ENCODE assay signal across 8 mouse cellular contexts in genomic region chr14:31132031-31132430, GRCm38 (mm10). TPM values are rescaled to one million over a fixed set of nuclear protein-coding genes. Genes with fewer than 3 reads are reported as not detected.
DNase-seq lines count a peak whose midpoint lies in the region; ATAC-seq lines count a peak whose summit lies in the region.

No protein-coding gene starts in this region.

- WGBS in embryonic facial prominence, embryonic 10.5 days = 14% methylated on average over 6 of the region's 6 CpGs
- 7% methylated on average over 6 of the region's 6 CpGs for WGBS in intestine, embryonic 14.5 days
- WGBS in lung, embryonic 16.5 days = 1% methylated on average over 6 of the region's 6 CpGs

- ATAC-seq in intestine, embryonic 14.5 days (replicated peaks; ENCODE audit: low FRiP score, low TSS enrichment, low read depth) = no peak
- ATAC-seq in lung, embryonic 16.5 days (ENCODE audit: low read depth) = no peak
- ATAC-seq in cerebellum, adult (ENCODE audit: insufficient number of reproducible peaks, low FRiP score, low TSS enrichment) = no peak

- peak overlapping the region; percentile 92 for H3K27ac ChIP-seq in embryonic facial prominence, embryonic 10.5 days (replicated peaks)
- no peak overlapping the region for H3K27ac ChIP-seq in intestine, embryonic 14.5 days (ENCODE audit: low read depth)
- H3K27ac ChIP-seq in lung, embryonic 16.5 days (ENCODE audit: low read length) = peak overlapping the region; percentile 93

- peaks cover 51% of the 10 kb centered on the region for H3K36me3 ChIP-seq in embryonic facial prominence, embryonic 10.5 days (replicated peaks)
- H3K36me3 ChIP-seq in intestine, embryonic 14.5 days (ENCODE audit: control insufficient read depth, insufficient read depth, low read length) = peaks cover 30% of the 10 kb centered on the region
- H3K36me3 ChIP-seq in lung, embryonic 16.5 days (ENCODE audit: control insufficient read depth, insufficient read depth, low read length) = peaks cover 24% of the 10 kb centered on the region

- DNase-seq in cerebellum, postnatal 10 days = peak; percentile 61 to 67
- DNase-seq in cerebellum, adult 18-20 months = no peak
- DNase-seq in embryonic facial prominence, embryonic 10.5 days (ENCODE audit: low spot score) = peak; percentile 41
- DNase-seq in intestine, embryonic 14.5 days (ENCODE audit: low spot score) = peak; percentile 52
- peak; percentile 37 for DNase-seq in retina, postnatal 1 day
- DNase-seq in layer of hippocampus, adult 9-10 months (ENCODE audit: low spot score) = no peak

- peak overlapping the region; percentile 76 for H3K4me3 ChIP-seq in embryonic facial prominence, embryonic 10.5 days
- peak overlapping the region; percentile 95 for H3K4me3 ChIP-seq in intestine, embryonic 14.5 days (ENCODE audit: low read depth, low read length)
- peak overlapping the region; percentile 94 for H3K4me3 ChIP-seq in lung, embryonic 16.5 days (ENCODE audit: low read length)

- peak overlapping the region; percentile 67 for H3K4me2 ChIP-seq in intestine, embryonic 14.5 days (ENCODE audit: low read length)
- peak overlapping the region; percentile 91 for H3K4me2 ChIP-seq in lung, embryonic 16.5 days (ENCODE audit: low read depth, low read length)

- no peaks in the 10 kb centered on the region for H3K9me3 ChIP-seq in embryonic facial prominence, embryonic 10.5 days
- H3K9me3 ChIP-seq in intestine, embryonic 14.5 days (ENCODE audit: control insufficient read depth, low read length) = no peaks in the 10 kb centered on the region
- no peaks in the 10 kb centered on the region for H3K9me3 ChIP-seq in lung, embryonic 16.5 days (ENCODE audit: control insufficient read depth, low read length)

- peaks cover 64% of the 10 kb centered on the region for H3K4me1 ChIP-seq in embryonic facial prominence, embryonic 10.5 days
- peaks cover 28% of the 10 kb centered on the region for H3K4me1 ChIP-seq in intestine, embryonic 14.5 days (replicated peaks; ENCODE audit: control insufficient read depth, insufficient read depth, low read length)
- peaks cover 42% of the 10 kb centered on the region for H3K4me1 ChIP-seq in lung, embryonic 16.5 days (replicated peaks; ENCODE audit: control insufficient read depth, insufficient read depth, low read length)

- H3K27me3 ChIP-seq in embryonic facial prominence, embryonic 10.5 days (replicated peaks; ENCODE audit: low read depth, poor library complexity, severe bottlenecking) = no peaks in the 10 kb centered on the region
- H3K27me3 ChIP-seq in intestine, embryonic 14.5 days (replicated peaks; ENCODE audit: control insufficient read depth, insufficient read depth, low read length) = no peaks in the 10 kb centered on the region
- no peaks in the 10 kb centered on the region for H3K27me3 ChIP-seq in lung, embryonic 16.5 days (ENCODE audit: control insufficient read depth, insufficient read depth, low read depth, low read length)

- peak overlapping the region; percentile 92 for H3K9ac ChIP-seq in intestine, embryonic 14.5 days (ENCODE audit: low read length)
- H3K9ac ChIP-seq in lung, embryonic 16.5 days (ENCODE audit: low read length) = peak overlapping the region; percentile 93

RNA-seq across cellular contexts. Expression of gene Nt5dc2, which starts 1.2 kb away (rescaled TPM):
- polyA plus RNA-seq in embryonic facial prominence, embryonic 10.5 days (2016; fragmentation: Nextera tagmentation; extraction: Ambion mirVana) = 589 and 605 TPM in 2 replicates
- 308 and 365 TPM in 2 replicates for polyA plus RNA-seq in intestine, embryonic 14.5 days (2014; fragmentation: Nextera tagmentation; extraction: Ambion mirVana)
- polyA plus RNA-seq in lung, embryonic 16.5 days (2015; fragmentation: Nextera tagmentation; extraction: Ambion mirVana) = 379 and 414 TPM in 2 replicates

RNA-seq across cellular contexts. Expression of gene Smim4, which starts 3.3 kb away (rescaled TPM):
- 62.3 and 63.3 TPM in 2 replicates for polyA plus RNA-seq in embryonic facial prominence, embryonic 10.5 days (2016; fragmentation: Nextera tagmentation; extraction: Ambion mirVana)
- 91.3 and 94.4 TPM in 2 replicates for polyA plus RNA-seq in intestine, embryonic 14.5 days (2014; fragmentation: Nextera tagmentation; extraction: Ambion mirVana)
- polyA plus RNA-seq in lung, embryonic 16.5 days (2015; fragmentation: Nextera tagmentation; extraction: Ambion mirVana) = 79.4 and 82.2 TPM in 2 replicates

RNA-seq across cellular contexts. Expression of gene Stab1, which starts 36.4 kb away (rescaled TPM):
- 21.0 and 22.3 TPM in 2 replicates for polyA plus RNA-seq in embryonic facial prominence, embryonic 10.5 days (2016; fragmentation: Nextera tagmentation; extraction: Ambion mirVana)
- polyA plus RNA-seq in intestine, embryonic 14.5 days (2014; fragmentation: Nextera tagmentation; extraction: Ambion mirVana) = 35.8 and 41.0 TPM in 2 replicates
- polyA plus RNA-seq in lung, embryonic 16.5 days (2015; fragmentation: Nextera tagmentation; extraction: Ambion mirVana) = 48.9 and 52.1 TPM in 2 replicates

Comparison
In these comparisons a context has a peak if more than half of its experiments do, and no peak if none do; other contexts are left out.
1. DNase-seq: peak in cerebellum, postnatal 10 days (2 of 2), embryonic facial prominence, embryonic 10.5 days (single experiment), intestine, embryonic 14.5 days (single experiment) and retina, postnatal 1 day (single experiment); none in cerebellum, adult 18-20 months (0 of 2) and layer of hippocampus, adult 9-10 months (single experiment).
2. Peak in every context shown above with its lines, with median percentiles within 50 percentile points of each other: H3K4me3 ChIP-seq.